Mouse (Mus musculus): ENCODE measurements around the gene Cnst.

DNA sequence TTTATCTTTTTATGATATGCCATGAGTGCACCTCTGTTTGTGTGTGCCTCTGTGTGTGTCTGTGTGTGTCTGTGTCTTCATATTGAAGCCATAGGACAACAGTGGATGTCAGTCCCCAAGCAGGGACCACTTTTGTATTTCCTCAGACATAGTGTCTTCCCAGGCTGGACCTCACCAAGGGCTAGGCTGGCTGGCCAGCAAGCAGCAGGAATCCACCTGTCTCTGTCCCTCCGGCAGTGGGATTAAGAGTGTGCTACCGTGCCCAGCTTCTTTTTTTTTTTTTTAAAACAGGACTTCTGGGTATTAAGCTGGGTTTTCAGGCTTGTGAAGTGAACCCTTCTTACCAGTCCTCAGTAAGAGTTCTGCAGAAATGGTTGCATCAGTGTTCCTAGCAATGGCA, 46.0 kb downstream of the Cnst start:
- TF ChIP-seq CTCF (IDR thresholded peaks at IDR 0.05; ENCODE audit: extremely low read depth, insufficient read length, insufficient replicate concordance, low read depth, low read length) (no peak), POLR2A (IDR thresholded peaks at IDR 0.05; ENCODE audit: low read depth, low read length) (no peak)

Measured in small intestine, adult 2 months (tissue).